Mouse (Mus musculus) layer of hippocampus, adult 11-12 months (tissue): Measurements from ENCODE around the gene Dlg1.
A peak's percentile ranks its signal among the peaks of the same experiment; 100 is the strongest.

Experiments
- DNase-seq: peaks from one replicate; pipeline ENCODE4 v3.0.0; 2022; ENCODE audit warnings: low spot score

Gene Dlg1

GRCm38 (mm10) chr16:31905891-31906825, 242.9 kb downstream of the Dlg1 start:
- no peak for DNase-seq

GRCm38 (mm10) chr16:31906896-31907295, 243.7 kb downstream of the Dlg1 start:
- DNase-seq, result no peak

DNA sequence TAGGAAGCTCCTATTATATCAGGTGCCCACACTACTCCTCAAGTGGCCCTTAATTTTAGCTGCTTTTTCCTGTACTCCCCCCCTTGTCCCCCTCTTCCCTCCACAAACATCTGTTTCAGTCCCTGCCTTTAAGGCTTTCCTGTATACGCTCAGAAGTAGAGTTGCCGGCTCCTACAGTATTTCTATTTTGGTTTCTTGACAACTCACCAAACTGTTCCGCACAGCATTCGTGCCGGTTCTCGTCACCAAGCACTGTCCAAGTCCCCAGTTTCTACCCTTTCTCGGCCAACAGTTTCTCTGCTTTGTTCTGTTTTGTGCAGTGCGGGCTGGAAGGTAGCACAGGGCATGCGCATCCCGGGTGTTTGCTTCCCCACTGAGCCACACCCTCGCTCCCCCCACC, 245.7 kb downstream of the Dlg1 start:
- DNase-seq, result no peak

GRCm38 (mm10) chr16:31910281-31910847, 247.1 kb downstream of the Dlg1 start:
- no peak for DNase-seq

GRCm38 (mm10) chr16:31917776-31918175, 254.5 kb downstream of the Dlg1 start:
- DNase-seq, result no peak

GRCm38 (mm10) chr16:31918248-31918724, 255.0 kb downstream of the Dlg1 start:
- peak; percentile 90 for DNase-seq

GRCm38 (mm10) chr16:31924368-31924767, 261.1 kb downstream of the Dlg1 start:
- DNase-seq, result no peak
